Mouse (Mus musculus) T-cell, adult 2 months (primary cell): ENCODE data around the gene Fbxo48.
A peak's percentile ranks its signal among the peaks of the same experiment; 100 is the strongest.

Experiments used
- DNase-seq: peaks from one replicate; pipeline ENCODE4 v3.0.0; 2022; ENCODE audit warnings: low spot score

Fbxo48 gene

DNA sequence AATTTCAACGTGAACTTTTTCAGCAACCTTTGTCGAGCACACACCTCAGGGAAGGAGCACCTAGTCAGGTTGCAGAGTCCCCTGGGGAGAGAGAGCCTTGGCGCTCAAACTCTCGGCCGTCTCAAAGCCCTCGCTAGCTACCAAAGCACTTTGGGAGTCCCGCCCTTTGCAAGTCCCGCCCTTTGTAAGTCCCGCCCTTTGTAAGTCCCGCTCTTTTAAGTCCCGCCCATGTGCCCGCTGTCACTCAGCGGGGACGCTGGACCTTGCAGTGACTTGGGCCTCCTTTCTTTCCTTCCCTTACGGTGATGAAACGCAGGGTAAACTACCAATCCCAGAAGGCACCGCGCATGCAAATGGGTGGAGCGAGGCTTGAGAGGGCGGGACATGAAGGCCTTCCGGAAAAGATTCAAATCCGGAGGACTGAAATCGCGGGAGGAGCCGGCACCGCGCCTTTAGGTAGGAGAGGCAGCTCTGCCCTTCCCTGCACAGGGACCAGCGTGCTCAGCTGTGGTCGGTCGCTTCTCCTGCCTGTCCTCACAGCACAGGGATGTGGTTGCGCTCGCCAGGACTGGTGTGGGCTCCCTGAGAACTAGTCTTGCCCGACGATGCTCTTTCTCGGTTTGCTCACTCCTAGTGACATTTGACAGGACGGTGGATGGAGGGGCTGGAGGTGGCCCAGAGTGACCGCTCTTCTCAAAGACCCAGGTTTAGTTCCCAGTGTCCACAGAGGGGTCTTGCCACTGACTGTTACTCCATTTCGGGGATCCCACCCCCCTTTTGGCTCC, at the start of gene Fbxo48:
Fbxo48 (plus strand) TSS at position 400 of the 785 bp plus-strand sequence.
- peak; percentile 97 for DNase-seq

GRCm38 (mm10) chr11:16904302-16905011, 46.7 kb upstream of the Fbxo48 start:
- DNase-seq: no peak

DNA sequence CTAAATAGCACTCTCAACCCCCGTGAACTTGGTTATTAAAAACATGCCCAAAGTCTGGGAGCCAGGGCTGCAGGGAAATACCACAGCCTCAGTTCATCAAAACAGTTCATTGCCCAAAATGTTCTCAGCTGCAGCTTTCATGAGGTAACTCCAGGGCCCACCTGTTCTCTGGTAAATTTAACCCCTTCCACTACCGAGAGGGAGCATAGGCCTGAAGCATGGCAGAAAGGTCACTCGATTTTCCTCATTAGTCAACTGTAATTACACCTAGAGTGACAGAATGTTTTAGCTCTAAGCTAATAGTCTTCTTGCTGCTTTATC, 46.2 kb upstream of the Fbxo48 start:
- DNase-seq: no peak

DNA sequence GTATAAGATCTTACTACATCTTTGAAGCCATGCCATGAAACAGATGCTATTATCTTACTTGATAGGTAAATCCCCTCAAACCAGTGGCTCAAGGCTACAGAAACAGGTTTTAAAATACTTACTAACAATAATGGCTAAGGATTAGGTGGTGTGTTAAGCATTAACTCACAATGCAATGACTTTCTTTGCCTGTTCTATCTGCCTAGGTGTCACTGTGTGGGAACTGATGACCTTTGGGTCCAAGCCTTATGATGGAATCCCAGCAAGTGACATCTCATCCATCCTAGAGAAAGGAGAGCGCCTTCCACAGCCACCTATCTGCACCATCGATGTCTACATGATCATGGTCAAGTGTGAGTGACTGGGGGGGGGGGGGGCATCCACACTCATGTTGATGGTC, 44.6 kb upstream of the Fbxo48 start:
- no peak for DNase-seq

DNA sequence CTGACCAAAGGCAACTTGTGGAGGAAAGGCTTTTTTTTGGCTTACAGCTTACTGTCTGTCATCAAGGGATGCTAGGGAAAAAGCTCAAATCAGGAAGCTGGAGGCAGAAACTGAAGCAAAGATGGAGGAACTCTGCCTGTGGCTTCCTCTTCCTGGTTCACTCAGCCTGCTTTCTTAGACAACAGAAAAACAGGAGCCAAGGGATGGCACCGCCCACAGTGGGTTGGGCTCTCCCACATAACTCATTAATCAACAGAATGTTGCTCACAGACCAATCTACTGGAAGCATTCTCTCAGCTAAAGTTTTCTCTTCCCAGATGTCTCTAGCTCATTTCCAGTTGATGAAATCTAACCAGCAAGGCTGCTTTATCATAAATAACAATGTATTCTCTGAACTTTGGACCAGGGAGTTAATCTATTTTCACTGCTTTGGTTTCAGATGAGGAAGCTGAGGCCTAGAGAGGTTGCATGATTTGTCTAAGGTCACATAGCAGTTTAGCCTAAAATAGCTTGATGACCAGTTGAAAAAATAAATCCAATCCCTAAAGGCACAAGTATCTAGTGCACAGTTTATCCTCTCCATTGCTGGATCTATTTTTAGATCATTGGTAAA, 43.6 kb upstream of the Fbxo48 start:
- no peak for DNase-seq

DNA sequence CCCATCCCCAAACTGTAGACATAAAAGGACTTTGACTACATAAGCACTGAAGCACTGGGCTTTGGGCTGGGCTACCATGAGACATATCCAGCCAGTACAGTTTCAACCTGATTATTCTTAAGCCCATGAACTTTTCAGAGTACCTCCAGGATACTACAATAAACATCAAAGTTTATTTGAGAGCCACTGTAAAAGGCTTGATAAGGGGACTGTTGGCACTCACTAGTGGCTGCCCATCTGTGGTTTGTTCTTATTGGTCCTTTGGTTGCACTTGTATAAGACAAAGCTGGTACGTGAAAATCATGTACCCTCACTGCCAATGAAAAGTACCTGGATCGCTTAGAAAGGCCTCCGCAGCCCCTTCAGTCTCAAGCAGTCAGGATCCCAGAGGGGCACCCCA, 36.4 kb upstream of the Fbxo48 start:
- no peak for DNase-seq

- no peak for DNase-seq
Measured at GRCm38 (mm10) chr11:16915850-16916249, 35.3 kb upstream of the Fbxo48 start.

DNA sequence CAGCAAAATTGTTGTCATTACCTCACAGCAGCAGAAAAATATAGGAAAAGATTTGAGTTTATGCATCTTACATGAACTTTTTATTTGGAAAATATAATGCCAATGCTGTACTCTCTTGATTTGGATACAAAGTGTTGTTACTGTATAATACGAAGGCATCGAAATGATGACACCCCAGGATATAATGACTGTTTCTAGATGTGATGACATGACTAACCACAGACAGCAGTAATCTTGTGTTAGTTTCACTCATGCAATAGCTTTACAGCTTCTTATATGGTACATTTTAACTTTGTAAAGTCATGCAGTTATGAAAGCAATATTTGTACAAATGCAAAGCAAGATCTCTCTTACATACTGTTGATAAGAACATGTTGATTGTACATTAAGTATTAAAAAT, 33.7 kb upstream of the Fbxo48 start:
- DNase-seq: no peak

GRCm38 (mm10) chr11:16932159-16932558, 19.0 kb upstream of the Fbxo48 start:
- DNase-seq: no peak

DNA sequence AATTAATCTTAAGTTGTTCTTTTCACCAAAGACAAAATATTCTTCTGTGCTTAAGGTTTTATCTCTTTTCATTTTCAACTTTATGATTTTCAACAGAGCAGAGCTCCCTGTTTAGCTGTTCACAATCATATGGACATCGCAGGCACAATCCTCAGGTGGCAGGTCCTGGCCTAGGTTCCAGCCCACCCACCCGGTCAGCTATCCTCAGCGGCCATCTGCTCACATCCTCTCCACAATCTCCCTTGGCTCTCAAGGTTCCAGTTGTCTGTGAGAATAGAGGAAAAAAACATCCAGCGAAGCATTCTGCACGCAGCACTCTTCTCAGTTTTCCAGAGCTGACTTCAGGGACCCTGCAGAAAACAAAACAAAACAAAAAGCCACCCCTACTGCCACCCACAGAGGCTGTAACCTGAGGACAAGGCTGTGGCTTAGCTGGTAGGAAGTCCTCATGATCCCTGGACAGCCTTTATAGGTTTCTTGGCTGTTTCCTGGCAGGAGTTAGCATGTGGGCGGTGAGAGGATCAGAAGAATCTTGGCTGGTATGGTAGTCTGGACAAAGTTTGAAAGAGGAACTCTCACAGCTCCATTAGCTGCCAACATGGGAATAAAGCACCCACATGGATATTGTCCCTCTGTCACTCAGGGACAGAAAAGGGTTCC, 15.5 kb upstream of the Fbxo48 start:
- DNase-seq: no peak

DNA sequence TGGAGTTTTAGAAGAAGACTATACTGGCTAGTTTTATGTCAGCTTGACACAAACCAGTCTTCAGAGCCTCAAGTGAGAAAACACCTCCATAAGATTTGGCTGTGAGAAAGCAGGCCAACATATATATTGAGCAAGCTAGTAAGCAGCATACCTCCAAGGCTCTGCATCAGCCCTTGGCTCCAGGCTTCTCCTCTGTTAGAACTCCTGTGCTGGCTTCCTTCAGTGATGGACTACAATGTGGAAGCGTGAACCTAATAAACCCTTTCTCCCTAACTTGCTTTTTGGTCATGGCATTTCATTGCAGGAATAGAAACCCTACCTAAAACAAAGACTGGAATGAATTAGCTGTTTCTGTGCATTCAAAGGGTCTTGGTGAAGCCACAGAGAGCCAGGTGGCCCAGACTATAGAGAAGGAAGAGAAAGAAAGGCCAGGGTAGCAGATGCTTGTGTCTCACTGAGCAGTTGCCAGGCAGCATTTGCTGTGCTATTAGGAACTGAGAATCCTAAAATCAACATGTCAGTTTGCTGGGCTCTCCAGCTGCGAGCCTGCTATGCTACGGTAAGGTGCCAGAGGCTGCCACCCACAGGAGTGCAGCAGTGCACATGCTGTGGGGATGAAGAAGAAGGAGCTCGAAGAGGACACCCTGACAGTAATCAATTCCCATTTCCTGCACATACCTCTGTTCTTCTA, 9.9 kb upstream of the Fbxo48 start:
- DNase-seq: no peak

DNA sequence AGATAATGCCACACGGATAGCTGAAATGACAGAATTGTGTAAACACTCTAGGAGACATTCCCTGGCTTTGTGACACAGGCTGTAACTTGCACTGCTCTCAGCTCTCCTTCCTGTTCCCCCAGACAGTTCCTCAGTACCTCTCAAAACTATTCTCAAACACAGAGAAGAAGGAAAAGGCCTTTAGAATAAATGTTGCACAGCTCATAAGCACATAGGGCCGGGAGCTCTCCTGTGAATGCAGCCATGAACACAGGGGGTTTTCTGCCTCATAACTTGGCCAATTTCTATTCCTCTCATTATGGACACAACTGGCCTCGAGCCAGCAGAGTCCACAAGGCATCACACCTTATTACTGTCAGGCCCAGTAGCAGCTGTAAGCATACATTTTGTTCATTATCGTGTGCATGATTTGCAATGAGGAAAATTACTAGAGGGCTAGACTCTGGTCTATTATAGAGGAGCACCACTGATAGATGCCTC, 9.2 kb upstream of the Fbxo48 start:
- DNase-seq: no peak

DNA sequence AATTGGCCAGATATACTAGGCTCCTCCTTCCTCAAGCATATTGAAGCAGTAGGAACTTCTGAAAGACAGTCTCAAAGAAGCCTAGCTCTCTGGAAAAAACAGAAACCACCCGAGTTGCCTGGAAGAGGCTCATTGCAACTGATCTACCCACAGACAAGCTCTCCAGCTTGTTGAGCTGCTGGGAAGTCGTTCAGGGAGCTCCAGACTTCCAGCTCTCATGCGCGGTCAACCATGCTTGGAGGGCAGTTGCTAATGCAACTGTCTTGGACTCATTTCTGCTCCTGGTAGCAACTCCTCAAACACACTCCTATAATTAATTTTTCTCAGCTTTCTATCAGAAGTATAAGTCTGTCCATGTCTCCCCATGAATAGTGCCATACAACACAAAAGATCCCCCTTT, 8.2 kb upstream of the Fbxo48 start:
- DNase-seq: no peak

DNA sequence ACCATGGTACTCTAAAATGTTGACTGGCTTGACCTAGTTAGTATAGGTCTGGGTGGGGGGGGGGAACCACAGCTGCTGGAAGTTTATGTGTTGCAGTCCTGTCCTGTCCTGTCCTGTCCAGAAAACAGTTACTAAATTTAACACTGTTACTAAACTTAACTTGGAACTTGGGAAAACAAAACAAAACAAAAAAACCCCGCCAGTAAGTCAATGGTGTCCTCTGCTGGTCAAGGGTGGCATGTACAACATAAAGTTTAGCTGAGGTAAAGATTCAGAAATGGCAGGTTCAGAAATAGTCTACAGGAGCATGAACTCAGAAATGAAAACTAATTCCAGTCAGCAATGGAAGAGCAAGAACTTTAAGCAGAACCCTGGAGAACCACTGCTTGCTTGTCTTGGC, 2.4 kb upstream of the Fbxo48 start:
- peak; percentile 8 for DNase-seq

DNA sequence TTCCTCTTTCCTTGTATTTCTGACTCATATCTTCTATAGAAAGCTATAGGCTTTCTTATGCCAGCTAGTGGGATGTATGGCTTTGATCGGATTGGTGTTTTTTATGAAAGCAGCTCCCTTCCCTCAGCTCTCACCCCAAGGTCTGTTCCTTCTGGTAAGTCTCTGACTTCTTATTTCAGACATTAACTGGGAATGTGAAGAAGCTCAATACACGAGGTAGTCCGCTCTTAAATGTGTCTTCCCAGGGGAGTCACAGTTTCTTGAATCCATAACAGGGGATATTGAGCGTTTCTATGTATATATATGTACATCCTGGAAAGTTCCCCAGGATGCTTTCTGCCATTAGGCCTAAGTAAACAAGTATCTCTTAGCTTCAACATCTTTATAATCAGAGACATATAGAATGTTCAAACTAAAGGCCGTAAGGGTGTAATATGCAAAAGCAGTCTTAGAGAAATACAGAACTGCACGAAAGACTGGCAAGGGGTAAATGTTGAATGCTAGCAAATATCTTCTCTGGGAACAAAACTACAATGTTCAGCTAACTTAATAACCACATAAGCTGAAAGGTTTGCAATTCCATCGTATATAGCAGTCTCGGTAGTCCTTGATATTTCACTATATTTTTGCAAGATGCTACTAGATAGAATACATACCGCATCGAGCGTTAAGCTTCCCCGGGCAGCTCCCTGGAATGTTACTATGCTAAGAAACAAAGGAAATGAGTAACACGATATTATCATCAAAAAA, 774 bp upstream of the Fbxo48 start:
- DNase-seq: no peak

GRCm38 (mm10) chr11:16951761-16952010, 511 bp downstream of the Fbxo48 start:
- DNase-seq: no peak

- no peak for DNase-seq
Measured at GRCm38 (mm10) chr11:16956115-16956862, 5.1 kb downstream of the Fbxo48 start.

- no peak for DNase-seq
Measured at GRCm38 (mm10) chr11:16957030-16957429, 5.9 kb downstream of the Fbxo48 start.

DNA sequence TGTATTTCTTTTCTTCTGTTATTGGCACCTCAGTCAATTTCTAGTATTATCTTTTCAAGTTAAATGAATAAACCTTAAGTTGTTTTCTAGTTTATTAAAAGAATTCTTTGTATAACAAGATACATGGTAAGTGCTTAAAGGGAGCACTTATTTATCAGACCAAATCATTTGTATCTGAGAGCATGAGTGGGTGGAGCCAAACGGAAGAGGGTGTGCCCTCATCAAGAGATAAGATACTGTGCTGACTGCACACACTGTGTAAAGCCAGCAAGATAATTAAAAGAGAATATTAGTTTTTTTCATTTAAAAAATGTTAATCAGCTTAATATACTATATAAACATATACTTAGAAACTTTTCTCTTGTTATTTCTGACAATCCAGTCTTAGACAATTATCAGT, 7.3 kb downstream of the Fbxo48 start:
- DNase-seq: no peak

DNA sequence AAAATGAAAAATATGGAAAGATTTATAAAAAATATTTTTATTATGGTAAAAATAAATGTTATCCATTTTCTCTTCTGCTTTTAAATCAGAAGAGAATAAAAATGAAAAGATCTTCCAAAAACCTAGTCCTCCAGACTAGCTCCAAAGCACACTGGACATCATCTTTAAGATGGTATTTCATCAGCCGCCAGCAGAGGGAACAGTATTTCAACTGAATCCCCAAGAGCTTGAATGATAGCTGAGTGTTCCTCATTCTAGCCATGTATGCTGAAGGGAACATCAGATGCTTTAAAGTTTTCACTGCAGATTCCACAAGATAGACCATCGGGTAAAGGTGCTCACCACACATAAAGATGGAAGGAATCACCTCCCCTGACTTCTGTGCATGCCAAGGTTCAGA, 16.6 kb downstream of the Fbxo48 start:
- no peak for DNase-seq

DNA sequence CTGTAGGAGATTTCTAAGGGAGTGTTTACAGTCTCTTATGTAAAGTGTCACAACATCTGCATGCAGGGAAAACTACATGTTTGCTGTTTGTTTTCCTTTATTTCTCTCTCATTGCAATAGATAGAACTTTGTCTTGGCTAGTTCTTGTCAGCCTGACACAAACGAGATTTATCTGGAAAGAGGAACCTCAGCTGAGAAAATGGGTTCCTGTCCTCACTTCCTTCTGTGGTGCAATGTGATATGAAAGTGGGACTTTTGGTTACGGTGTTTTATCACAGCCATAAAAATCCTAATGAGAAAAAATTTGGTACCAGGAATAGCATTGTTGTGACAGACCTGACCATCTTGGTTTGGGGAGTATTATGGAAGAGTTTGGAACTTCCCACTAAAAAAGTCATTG, 18.5 kb downstream of the Fbxo48 start:
- no peak for DNase-seq
